Mouse (Mus musculus) lung, postnatal 4 days (tissue): ENCODE data around the gene Mcpt4.
"Not testable (repeated sequence)": the region's sequence is repeated elsewhere in the genome, so short reads cannot be mapped to it uniquely, and the experiment has no call there.

Experiments used
- DNase-seq, 2 experiments: peaks; one replicate each; pipeline ENCODE4 v3.0.0; 2021

Gene Mcpt4

DNA sequence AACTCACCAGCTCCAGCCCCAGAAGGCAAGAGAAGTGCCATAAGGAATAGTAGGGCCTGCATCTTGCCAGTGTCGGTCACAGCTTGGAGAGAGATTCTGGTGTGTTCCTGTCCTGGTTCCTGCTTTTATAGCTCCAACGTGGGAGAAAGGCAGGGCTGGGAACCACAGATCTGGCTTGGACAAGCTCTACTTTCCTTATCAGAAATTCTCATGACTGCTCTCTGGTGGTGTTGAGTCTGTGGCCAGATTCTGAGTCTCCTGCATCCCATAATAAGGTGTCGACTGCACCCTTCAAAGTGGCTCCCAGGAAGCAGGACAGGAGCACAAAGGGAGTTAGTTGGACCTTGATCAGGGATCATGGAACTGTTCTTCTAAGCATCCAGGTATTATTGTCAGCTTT is at the start of gene Mcpt4:
Gene Mcpt4 (minus strand): TSS at position 101 of the 400 bp plus-strand sequence.
- not testable (repeated sequence) for DNase-seq

DNA sequence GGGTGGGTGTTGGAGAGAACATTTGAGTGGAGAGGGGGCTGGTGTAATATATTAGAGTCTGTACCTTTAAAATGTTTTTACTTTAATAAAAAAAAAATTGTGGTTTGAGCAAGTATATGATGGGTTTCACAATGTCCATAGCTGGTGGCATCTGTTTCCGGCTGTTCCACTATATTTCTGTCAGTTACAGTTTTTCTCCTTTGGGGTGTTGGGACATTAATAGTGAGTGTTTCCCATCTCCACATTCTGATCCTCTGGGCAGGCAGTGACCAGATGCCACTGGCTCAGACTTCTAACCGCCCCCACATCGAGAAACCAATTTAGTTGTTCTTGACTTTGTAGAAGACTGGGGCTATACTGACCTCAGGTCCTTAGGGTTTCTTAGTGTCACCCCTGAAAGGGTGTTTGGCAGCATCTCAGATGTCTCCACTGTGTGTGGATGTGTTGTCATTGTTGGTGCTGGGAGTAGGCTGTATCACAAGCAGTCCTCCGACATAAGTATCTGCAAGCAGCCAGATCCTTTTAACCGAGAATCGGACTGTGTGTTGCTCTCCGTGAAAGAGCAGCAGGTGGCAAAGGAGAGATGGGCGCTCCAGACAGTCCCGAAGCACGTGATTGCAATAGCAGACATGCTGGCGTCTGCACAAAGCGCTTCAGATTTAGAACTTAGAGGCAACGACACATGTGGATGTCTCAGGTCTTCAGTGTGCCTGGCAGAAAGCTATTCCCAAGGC is 43.5 kb upstream of the Mcpt4 start:
- no peak for DNase-seq

DNA sequence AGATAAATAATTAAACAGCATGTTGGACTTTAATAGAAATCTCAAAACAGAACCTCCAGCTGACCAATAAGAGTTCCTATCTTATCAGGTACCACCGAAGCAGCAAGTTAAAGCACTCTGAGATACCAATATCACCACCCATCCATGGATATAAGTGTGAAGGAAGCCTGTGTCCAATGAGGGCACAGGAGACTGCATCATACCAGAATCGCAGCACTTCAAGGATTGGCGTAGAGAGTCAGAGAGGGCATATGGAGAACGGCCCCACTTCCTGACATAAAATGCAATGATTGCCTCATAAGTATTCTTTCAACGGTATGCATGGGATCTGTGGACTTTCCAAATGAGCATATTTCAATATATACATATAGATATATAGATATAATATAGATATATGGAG is 42.9 kb upstream of the Mcpt4 start:
- DNase-seq, result no peak

DNA sequence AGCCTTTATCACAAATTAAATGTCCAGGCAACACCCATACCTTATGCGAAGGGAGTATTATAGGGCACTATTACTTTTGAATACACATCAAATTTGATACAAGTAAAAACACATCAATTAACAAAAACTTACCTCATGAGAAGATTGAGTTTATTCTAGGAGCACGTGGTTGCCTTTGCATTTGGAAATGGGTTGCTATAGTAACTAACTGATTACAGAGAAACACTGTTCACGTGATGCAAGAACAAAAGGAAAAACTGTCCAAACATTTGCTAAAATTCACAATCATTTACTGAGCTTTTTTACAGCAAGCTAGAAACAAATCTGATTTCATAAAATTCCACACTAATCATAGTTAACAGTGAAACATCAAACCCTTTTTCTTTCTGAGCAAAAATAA is 41.3 kb upstream of the Mcpt4 start:
- no peak for DNase-seq

DNA sequence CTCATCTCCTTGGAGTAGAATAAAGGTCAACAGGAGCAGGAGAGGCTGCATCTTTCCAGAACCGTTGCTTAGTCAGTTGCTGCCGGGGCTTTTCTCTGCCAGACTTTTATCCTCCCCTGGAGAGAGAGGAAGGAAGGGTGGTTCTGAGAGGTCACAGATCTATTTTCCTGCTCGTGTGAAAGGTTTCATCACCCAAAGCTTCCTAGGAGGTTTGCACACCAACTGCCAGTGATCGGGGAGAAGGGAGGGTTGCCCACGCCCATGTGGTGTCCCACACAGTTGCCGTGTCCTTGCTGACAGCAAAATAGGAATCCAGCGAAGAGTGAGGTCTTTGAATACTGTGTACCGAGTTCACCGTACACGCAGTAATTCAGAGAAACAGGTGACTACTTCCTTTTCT is 40.3 kb upstream of the Mcpt4 start, which contains the start of gene Ctsg:
Gene Ctsg (minus strand): TSS at position 189 of the 400 bp plus-strand sequence.
- DNase-seq, result no peak

DNA sequence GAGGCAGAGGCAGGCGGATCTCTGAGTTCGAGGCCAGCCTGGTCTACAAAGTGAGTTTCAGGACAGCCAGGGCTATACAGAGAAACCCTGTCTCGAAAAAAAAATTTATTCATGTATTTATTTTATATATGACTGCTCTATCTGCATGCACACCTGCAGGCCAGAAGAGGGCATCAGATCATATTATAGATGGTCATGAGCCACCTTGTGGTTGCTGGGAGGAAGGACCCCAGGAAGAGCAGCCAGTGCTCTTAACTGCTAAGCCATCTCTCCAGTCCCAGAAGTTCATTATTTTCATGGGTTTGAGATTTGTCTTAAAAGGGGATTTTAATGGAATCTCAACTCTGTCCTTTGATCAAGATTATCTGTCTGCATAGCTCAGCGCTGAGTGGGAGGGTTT is 36.8 kb upstream of the Mcpt4 start:
- DNase-seq, result peak in 1 of 2 experiments; percentile 17

DNA sequence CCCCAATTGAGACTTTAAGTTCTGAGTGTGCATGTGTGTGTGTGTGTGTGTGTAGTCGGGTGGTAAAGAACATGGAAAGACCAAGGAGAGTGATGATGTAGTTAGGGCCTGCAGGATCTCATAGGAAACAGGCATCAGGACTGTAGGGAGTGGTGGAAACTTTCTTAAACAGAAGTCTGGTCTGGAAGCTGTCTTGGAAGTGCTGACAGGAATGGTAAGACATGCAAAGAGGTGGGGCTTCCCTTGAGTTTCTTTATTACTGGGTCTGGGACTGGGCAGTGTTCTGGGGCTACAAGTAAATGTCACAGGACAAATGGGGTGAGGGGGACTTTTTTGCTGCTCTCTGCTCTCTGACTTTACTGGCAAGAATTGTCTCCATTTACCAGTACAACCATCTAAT is 35.5 kb upstream of the Mcpt4 start:
- DNase-seq, result no peak

DNA sequence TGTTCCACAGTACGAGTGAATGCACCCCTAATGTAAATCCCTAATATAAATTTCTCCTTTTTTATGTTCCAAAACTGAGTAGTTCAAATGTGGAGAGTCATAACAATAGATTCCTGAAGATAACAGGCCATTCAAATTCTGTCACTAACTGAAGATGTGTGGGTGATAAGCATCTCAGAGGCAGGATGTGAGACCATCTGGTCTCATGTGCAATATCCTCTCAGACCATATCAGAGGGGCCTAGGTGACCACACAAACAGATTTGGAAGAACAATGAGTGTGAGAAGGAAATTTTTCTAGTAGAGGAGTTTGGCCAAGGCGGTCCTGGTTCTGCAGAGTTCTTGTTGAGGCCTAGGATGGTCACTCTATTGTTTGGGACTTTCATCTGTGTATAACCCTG is 31.2 kb upstream of the Mcpt4 start:
- DNase-seq, result no peak

DNA sequence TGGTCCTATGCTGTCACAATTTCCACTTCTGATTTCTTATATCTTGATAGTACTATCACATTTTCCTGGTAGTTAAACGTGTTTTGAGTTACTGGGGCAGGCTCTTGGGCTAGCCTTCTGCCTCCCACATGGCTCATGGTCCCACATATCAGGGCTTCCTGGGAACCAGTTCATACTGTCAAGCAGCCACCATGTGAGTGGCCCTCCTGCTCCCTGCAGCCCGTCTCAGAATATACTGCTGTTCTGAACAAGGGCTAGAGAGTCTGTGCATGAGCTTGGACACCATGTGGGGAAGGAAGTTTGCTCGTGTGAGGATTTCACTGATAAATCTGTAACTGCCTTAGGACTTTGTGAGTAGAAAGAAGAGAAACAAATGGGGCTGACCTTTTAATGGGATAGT is 24.6 kb upstream of the Mcpt4 start:
- DNase-seq, result no peak

DNA sequence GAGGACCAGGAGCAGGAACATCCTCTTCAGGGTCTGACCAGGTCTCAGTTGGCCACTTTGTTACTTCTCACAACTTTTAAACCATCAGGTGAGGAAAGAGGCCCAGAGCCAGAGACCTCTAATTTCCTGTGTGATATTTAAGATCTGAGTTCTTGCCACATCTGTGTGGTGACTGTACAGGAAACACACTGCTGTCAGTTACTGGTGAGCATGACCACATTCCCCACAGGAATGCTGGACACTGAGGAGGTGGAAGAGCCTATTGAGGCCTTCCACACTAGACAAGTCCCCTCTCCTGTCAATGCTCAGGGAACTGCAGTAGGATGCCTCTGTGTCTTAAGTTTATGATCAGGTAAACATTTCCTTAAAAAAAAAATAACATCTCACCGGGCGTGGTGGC is 23.1 kb upstream of the Mcpt4 start, which contains the start of gene Mcpt8:
Gene Mcpt8 (minus strand): TSS at position 107 of the 400 bp plus-strand sequence.
- no peak for DNase-seq

DNA sequence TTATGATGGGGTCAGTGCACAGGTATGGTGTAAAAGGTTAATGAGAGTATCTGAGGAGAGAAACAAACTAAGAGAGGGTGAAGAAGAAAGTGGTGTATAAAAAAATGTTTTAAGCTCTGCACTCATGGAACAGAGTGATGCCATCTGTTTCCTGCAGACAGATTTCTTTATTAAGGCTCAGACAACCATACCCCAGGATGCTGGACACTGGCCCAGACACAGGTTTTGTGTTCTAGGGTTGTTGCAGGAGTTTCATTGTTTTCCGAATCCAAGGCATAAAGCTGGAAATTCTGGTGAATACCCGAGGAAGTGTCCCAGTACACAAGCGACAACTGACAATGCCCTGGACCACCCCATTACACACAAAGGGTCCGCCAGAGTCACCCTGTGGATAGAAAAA is 19.9 kb upstream of the Mcpt4 start:
- DNase-seq, result no peak

DNA sequence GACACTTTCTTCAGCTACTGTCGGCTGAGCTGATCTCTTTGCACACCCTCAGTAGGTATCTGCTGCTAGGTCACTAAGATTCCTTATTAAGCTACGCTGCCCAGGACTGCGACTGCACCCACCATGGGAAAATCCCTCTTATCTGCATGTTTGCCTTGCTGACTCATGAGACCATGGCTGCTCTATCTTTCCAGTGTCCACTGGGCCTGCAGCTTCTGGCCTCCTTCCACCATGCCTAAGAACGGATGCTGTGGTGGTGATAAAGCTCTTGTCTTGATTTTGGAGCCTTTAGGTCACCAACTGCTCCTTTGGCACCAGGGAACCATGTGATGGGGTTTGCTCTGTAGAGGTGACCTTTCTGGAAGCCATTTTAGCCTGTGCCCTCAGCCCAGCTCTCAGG is 4.4 kb downstream of the Mcpt4 start:
- no peak for DNase-seq

DNA sequence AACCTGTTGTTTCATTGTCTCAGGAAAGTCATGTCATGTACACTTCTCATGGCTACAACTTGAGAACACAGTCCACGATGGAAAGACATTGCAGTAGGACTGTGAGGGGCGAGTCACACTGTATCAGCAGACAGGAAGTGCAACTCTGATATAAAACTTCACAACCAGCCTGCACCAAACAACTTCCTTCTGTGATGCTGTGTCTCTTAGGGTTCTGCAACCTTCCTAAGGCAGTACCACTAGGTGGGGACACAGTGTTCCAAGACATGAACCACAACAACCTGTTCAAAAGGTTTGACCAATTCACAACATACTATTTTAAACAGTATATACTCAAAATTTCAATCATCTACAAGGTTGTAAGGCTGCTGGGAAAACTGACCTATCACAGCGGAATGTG is 6.7 kb downstream of the Mcpt4 start:
- no peak for DNase-seq

DNA sequence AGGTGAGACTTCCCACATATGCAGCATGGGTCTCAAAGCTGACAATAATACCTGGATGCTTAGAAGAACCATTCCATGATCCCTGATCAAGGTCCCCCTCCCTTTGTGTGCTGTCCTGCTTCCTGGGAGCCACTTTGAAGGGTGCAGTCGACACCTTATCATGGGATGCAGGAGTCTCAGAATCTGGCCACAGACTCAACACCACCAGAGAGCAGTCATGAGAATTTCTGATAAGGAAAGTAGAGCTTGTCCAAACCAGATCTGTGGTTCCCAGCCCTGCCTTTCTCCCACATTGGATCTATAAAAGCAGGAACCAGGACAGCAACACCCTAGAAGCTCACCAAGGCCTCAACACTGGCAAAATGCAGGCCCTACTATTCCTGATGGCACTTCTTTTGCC is 20.3 kb downstream of the Mcpt4 start, which contains the start of gene Mcpt2:
Gene Mcpt2 (plus strand): TSS at position 250 of the 400 bp plus-strand sequence.
- DNase-seq, result not testable (repeated sequence)

DNA sequence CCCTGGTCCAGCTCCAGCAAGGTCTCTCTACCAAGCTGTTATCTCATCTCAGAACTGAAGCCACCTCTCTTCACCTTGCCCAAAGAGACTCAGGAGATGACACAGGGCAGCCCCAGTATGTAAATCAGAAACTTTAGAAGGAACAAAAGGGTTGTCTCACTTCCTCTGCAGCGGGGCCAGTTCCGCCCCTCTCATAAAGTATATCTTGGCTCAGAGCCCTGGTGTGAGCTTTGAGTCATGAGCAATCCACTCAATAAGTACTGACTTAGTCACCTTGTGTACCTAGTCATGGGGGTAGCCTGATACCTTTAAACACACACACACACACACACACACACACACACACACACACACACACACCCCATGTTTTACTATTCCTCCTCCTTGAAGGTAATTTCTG is 27.7 kb downstream of the Mcpt4 start:
- DNase-seq, result peak in 1 of 2 experiments; percentile 34

DNA sequence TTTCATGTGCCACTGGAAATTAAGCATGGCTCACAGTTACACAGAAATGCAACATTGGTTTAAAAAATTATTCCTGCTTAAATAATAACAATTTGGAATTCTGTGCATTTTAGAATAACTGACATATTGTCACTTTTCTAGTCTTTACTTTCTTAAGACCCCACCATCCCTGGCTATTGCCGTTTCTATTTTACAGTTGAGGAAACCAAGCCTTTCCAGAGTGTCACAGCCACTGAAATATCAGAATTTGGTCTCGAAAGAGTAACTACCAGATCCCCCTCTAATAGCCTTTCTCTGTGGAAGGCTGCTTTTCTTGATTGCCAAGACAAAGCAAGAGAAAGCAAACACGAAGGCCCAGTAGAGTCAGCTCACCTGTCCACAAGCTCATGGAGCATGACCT is 31.7 kb downstream of the Mcpt4 start, which contains the start of gene Mcpt9:
Gene Mcpt9 (minus strand): TSS at position 101 of the 400 bp plus-strand sequence.
- DNase-seq, result not testable (repeated sequence)

DNA sequence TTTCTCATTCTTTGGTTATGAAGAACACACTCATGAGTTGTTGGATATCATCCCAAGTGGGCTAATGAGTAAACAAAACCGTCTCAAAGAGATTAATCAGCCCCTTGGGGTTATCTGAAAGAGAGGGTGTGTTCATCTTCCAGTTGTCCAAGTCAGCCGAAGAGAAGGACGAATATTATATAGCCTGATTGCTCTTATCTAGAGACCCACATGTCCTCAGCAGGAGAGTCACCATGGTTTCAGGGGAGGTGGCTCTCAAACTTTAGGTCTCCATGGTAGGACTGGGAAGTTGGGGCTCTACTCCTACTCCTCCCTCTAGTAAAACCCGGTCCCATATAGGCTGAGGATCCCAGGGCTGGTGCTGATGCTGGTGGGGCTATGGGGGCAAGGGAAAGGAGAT is 40.8 kb downstream of the Mcpt4 start:
- DNase-seq, result not testable (repeated sequence)

DNA sequence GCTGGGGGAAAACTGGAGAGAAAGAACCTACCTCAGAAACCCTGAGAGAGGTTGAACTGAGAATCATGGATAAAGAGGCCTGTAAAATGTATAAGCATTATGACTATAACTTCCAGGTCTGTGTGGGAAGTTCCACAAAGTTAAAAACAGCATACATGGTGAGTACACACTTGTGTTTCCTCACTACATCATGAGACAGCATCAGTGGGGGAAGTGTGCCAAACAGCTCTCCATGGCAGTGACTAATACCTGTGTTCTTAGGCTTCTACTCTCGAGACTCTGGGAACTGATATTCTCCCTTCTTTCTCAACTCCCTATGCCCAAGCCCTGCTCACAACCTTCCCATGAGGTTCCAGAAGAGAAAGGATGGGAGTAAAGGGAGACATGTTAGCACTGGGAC is 42.7 kb downstream of the Mcpt4 start:
- no peak for DNase-seq

DNA sequence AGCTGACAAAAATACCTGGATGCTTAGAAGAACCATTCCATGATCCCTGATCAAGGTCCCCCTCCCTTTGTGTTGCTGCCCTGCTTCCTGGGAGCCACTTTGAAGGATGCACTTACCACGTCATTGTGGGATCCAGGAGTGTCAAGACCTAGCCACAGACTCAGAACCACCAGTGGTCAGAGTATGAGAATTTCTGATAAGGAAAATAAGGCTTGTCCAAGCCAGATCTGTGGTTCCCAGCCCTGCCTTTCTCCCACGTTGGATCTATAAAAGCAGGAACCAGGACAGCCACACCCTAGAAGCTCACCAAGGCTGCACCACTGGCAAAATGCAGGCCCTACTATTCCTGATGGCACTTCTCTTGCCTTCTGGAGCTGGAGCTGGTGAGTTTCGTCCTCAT is 44.4 kb downstream of the Mcpt4 start, which contains the start of gene Mcpt1:
Gene Mcpt1 (plus strand): TSS at position 301 of the 400 bp plus-strand sequence.
- DNase-seq, result not testable (repeated sequence)

DNA sequence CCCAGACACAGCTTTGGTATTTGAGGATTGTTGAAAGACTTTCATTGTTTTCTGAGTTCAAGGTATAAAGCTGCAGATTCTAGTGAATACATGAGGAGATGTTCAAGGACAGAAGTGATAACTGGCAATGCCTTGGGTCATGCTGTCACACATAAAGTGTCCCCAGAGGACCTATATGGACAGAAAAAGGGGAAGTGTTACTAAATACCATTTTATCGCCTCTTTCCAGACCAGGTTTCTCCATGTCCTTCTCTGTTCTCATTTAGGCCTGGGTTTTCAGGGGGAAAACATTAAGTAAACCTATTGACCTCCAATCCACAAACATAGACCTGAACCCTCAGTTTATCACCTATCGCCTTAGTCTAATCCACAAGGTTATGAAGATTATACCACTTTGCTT is 48.2 kb downstream of the Mcpt4 start:
- DNase-seq, result no peak

DNA sequence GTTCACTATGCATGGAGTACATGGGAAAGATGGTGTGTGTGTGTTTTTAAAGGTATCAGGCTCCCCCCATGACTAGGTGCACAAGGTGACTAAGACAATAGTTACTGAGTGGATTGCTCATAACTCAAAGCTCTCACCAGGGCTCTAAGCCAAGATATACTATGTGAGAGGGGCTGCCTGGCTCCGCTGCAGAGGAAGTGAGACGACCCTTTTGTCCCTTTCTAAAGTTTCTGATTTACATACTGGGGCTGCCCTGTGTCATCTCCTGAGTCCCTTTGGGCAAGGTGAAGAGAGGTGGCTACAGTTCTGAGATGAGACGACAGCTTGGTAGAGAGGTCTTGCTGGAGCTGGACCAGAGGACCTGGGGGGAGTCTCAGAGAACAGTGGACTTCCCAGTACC is 49.0 kb downstream of the Mcpt4 start:
- no peak for DNase-seq
